Mouse (Mus musculus): ENCODE measurements around the gene Glp2r. TPM values are rescaled to one million over a fixed set of nuclear protein-coding genes. Genes with fewer than 3 reads are reported as not detected.
A peak's percentile ranks its signal among the peaks of the same experiment; 100 is the strongest.

Gene Glp2r
- polyA plus RNA-seq, 1 experiment = not detected

DNA sequence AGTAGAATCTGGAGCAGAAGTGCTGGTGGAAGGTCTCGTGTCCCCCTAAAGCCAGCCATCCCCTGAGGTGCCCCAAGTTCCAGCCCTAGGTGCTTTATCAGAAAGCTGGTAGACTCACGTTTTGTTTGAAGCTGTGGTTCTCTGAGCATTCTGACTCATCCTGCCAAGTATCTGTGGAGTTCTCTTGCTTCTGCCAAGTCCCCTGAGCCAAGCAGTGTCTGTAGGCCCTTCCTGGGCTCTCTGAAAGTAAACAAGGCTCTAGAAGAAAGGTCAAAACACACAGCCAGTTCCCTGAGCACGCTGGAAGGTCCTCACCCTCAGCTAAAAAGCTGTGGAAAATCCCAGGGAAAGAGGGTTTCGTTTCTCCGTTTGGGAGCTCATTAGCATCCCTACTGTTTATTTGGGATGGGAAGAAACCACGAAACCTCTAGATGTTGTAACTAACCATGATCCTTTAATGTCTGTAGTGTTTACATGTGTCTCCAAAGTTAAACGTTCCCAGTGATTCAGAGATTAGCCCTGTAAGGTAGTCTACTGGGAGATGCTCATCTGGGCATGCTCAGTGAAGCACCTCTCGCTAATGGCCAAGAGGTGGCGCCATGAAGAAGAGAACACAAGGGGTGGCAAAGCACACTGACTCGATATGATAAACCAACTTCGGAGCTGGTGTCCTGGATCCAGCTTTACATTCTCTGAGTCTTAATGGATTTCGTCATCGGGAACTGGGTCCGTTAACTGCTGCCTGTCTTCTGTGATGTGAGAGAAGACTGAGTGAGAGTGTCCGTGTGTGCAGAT lies 13.4 kb downstream of the Glp2r start:
- Histone ChIP-seq H3K27ac (ENCODE audit: insufficient read depth, low read depth, low read length) (no peak overlapping the region), H3K36me3 (ENCODE audit: control insufficient read depth, insufficient read depth, low read length) (no peaks in the 10 kb centered on the region), H3K4me1 (ENCODE audit: control insufficient read depth, insufficient read depth, low read length) (no peaks in the 10 kb centered on the region), H3K27me3 (replicated peaks; ENCODE audit: control insufficient read depth, insufficient read depth, low read length) (no peaks in the 10 kb centered on the region), H3K4me3 (ENCODE audit: insufficient read depth, low read depth, low read length) (no peak overlapping the region)
- 73% methylated on average over 15 of the region's 15 CpGs for WGBS
- DNase-seq = no peak
- TF ChIP-seq CTCF (conservative IDR thresholded peaks at IDR 0.05; ENCODE audit: insufficient read depth, insufficient read length, low read depth, low read length) (0 out of 2 replicates have a peak, but pooled peaks have one; percentile 14), POLR2A (IDR thresholded peaks at IDR 0.05; ENCODE audit: low read depth, low read length) (no peak)

DNA sequence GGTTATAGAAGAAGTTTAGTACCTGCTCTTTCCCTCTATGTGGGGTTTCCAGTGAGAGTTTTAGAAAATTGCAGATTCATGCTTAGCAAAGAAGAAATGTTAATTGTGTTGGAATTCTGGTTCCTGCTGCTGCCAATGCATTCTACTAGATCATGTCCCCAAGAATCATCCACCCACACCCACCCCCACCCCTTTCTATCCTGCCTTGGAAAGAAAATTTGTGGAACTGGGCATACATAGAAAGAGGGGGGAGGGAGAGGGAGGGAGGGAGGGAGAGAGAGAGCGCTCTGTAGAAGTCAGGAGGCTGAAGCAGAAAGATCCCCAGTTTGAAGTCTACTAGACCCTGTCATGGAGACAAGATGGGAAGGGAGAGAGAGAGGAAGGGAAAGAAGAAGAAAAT lies 14.7 kb downstream of the Glp2r start:
- Histone ChIP-seq H3K36me3 (ENCODE audit: control insufficient read depth, insufficient read depth, low read length) (no peaks in the 10 kb centered on the region), H3K27ac (ENCODE audit: insufficient read depth, low read depth, low read length) (no peak overlapping the region), H3K4me1 (ENCODE audit: control insufficient read depth, insufficient read depth, low read length) (no peaks in the 10 kb centered on the region), H3K4me3 (ENCODE audit: insufficient read depth, low read depth, low read length) (no peak overlapping the region), H3K27me3 (replicated peaks; ENCODE audit: control insufficient read depth, insufficient read depth, low read length) (no peaks in the 10 kb centered on the region)
- TF ChIP-seq CTCF (conservative IDR thresholded peaks at IDR 0.05; ENCODE audit: insufficient read depth, insufficient read length, low read depth, low read length) = no peak
- TF ChIP-seq POLR2A (IDR thresholded peaks at IDR 0.05; ENCODE audit: low read depth, low read length) = no peak
- 94% methylated on average over 1 of the region's 1 CpGs for WGBS
- no peak for DNase-seq

DNA sequence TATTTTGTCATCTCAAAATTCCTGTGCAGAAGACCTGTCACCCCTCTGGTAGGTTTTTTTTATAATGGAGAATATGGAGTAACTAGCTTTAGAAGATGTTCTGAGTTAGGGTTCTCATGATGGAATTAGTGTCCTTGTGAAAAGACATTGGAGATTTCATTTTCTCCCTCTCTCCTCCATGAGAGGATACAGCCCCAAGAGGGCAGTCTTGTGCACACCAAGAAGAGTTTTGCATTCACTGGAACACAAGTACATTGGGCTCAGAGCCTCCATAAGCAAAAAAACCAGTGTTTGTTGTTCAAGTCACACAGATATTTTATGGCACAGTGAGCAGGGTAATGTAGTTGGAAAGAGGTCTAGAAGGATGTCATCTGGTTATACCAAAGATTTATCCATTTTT lies 29.4 kb downstream of the Glp2r start:
- no peak for TF ChIP-seq POLR2A (IDR thresholded peaks at IDR 0.05; ENCODE audit: low read depth, low read length)
- no peak overlapping the region for H3K27ac ChIP-seq (ENCODE audit: insufficient read depth, low read depth, low read length)
- no peak for DNase-seq
- no peaks in the 10 kb centered on the region for H3K36me3 ChIP-seq (ENCODE audit: control insufficient read depth, insufficient read depth, low read length)
- no peak overlapping the region for H3K4me3 ChIP-seq (ENCODE audit: insufficient read depth, low read depth, low read length)
- H3K4me1 ChIP-seq (ENCODE audit: control insufficient read depth, insufficient read depth, low read length) = no peaks in the 10 kb centered on the region
- no peaks in the 10 kb centered on the region for H3K27me3 ChIP-seq (replicated peaks; ENCODE audit: control insufficient read depth, insufficient read depth, low read length)

DNA sequence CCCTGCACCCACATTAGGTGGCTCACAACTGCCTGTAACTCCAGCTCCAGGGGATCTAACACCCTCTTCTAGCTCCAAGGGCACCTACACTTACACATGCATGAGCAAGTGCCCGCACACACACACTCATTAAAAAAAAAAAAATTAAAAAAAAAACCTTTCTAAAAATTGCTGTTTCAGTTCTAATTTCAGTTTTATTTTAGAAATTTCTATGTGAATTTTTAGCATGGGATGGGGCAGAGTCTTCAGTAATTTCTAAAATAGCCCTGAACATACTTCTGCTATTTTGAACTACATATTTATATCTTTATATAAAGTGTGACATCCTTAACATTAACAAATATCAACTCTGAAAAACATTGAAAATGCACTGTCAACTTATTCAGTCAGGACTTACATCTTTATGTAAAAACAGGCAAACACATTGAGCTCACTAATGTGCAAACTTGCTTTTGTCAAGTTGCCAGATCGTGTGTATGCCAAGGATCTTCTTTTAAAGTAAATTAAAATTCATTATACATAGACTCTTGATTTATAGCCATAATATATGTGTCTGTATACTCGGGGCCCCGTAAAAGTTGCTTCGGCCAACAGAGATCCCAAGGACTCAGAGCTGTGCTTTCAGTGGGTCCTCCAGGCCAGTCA lies 32.0 kb downstream of the Glp2r start:
- no peak for DNase-seq
- Histone ChIP-seq H3K27ac (ENCODE audit: insufficient read depth, low read depth, low read length) (no peak overlapping the region), H3K4me1 (ENCODE audit: control insufficient read depth, insufficient read depth, low read length) (no peaks in the 10 kb centered on the region), H3K27me3 (replicated peaks; ENCODE audit: control insufficient read depth, insufficient read depth, low read length) (no peaks in the 10 kb centered on the region), H3K4me3 (ENCODE audit: insufficient read depth, low read depth, low read length) (no peak overlapping the region), H3K36me3 (ENCODE audit: control insufficient read depth, insufficient read depth, low read length) (no peaks in the 10 kb centered on the region)
- 60% methylated on average over 5 of the region's 5 CpGs for WGBS
- TF ChIP-seq POLR2A (IDR thresholded peaks at IDR 0.05; ENCODE audit: low read depth, low read length) (no peak), CTCF (conservative IDR thresholded peaks at IDR 0.05; ENCODE audit: insufficient read depth, insufficient read length, low read depth, low read length) (no peak)

DNA sequence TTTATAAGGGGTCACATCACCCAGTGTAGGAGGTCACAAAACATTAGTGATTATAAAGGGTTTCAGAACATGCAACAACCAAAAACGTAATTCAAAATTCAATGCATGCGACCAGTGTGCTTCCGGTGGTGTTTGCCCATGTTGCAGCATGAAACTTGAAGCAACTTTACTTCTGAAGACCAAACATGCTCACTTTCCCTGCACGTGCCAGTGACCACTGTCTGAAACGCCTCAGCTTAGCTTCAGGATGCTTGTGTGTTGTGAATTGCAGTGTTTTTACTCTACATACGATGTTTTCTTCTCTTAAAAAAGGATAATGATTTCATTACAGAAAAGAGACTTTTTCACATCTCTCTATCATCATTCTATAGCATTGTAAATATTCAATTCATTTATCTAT lies 32.6 kb downstream of the Glp2r start:
- 72% methylated on average over 6 of the region's 6 CpGs for WGBS
- TF ChIP-seq POLR2A (IDR thresholded peaks at IDR 0.05; ENCODE audit: low read depth, low read length) = no peak
- no peak for TF ChIP-seq CTCF (conservative IDR thresholded peaks at IDR 0.05; ENCODE audit: insufficient read depth, insufficient read length, low read depth, low read length)
- DNase-seq = no peak

DNA sequence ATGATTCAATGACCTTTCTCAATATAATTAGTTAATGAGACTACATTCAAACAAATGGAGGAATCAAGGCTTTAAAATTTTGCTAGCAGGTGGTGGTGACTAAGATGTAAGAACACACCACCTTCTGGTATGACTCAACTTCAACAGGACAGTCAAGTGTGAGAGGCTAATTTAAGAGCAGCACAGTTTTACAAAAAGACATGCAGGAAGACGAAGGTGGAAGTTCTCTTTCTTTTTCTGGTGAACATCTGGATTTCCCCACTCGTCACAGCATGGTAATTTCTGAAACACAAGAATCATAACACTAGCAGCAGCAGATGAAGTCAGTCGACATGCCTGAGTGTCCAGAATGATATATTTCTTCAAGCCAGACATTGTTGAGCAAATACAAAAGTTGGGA lies 36.4 kb downstream of the Glp2r start:
- TF ChIP-seq POLR2A (IDR thresholded peaks at IDR 0.05; ENCODE audit: low read depth, low read length) = no peak
- TF ChIP-seq CTCF (conservative IDR thresholded peaks at IDR 0.05; ENCODE audit: insufficient read depth, insufficient read length, low read depth, low read length) = no peak
- H3K4me3 ChIP-seq (ENCODE audit: insufficient read depth, low read depth, low read length) = no peak overlapping the region
- WGBS = 60% methylated on average over 3 of the region's 3 CpGs

More for the DNA sequence above, 32.6 kb downstream of the Glp2r start:
- no peaks in the 10 kb centered on the region for H3K36me3 ChIP-seq (ENCODE audit: control insufficient read depth, insufficient read depth, low read length)
- no peak overlapping the region for H3K27ac ChIP-seq (ENCODE audit: insufficient read depth, low read depth, low read length)
- no peaks in the 10 kb centered on the region for H3K4me1 ChIP-seq (ENCODE audit: control insufficient read depth, insufficient read depth, low read length)
- H3K4me3 ChIP-seq (ENCODE audit: insufficient read depth, low read depth, low read length) = no peak overlapping the region
- H3K27me3 ChIP-seq (replicated peaks; ENCODE audit: control insufficient read depth, insufficient read depth, low read length) = no peaks in the 10 kb centered on the region

DNA sequence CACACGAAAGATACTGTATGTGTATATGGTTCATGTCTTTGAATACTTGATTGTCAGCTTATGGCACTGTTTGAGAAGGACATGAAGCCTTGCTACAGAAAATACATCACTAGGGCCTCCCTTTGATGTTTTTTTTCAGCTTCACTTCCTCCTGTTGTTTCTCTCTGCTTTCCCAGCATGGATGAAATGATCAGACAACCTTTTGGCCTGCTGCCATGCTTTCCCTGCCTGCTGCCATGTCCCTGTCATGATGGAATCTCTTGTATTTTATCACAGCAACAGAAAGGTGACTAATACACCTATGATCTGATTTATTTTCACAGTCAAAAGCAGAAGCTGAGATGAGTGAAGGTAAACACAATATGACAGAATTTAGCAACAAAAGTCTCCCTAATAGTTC lies 37.2 kb downstream of the Glp2r start:
- TF ChIP-seq CTCF (conservative IDR thresholded peaks at IDR 0.05; ENCODE audit: insufficient read depth, insufficient read length, low read depth, low read length) (no peak), POLR2A (IDR thresholded peaks at IDR 0.05; ENCODE audit: low read depth, low read length) (no peak)
- Histone ChIP-seq H3K27ac (ENCODE audit: insufficient read depth, low read depth, low read length) (no peak overlapping the region), H3K4me1 (ENCODE audit: control insufficient read depth, insufficient read depth, low read length) (no peaks in the 10 kb centered on the region), H3K4me3 (ENCODE audit: insufficient read depth, low read depth, low read length) (no peak overlapping the region), H3K36me3 (ENCODE audit: control insufficient read depth, insufficient read depth, low read length) (no peaks in the 10 kb centered on the region), H3K27me3 (replicated peaks; ENCODE audit: control insufficient read depth, insufficient read depth, low read length) (no peaks in the 10 kb centered on the region)
- DNase-seq = no peak
- WGBS = 82% methylated on average over 1 of the region's 1 CpGs

More for the DNA sequence above, 36.4 kb downstream of the Glp2r start:
- no peaks in the 10 kb centered on the region for H3K4me1 ChIP-seq (ENCODE audit: control insufficient read depth, insufficient read depth, low read length)
- H3K27ac ChIP-seq (ENCODE audit: insufficient read depth, low read depth, low read length) = no peak overlapping the region
- no peaks in the 10 kb centered on the region for H3K27me3 ChIP-seq (replicated peaks; ENCODE audit: control insufficient read depth, insufficient read depth, low read length)
- DNase-seq = no peak
- H3K36me3 ChIP-seq (ENCODE audit: control insufficient read depth, insufficient read depth, low read length) = no peaks in the 10 kb centered on the region
